Mouse (Mus musculus): ENCODE measurements at regions not wholly inside any gene's neighbourhood (a gene's known extent, or its start where the extent isn't known, plus 50 kb on each side); places are given as distances from the start of the nearest gene placed in this dataset.

- TF ChIP-seq CTCF (IDR thresholded peaks at IDR 0.05; ENCODE audit: extremely low read depth, insufficient read length, insufficient replicate concordance, low read depth, low read length) (no peak), POLR2A (IDR thresholded peaks at IDR 0.05; ENCODE audit: low read depth, low read length) (no peak)
Measured at GRCm38 (mm10) chr15:59201894-59202670, 313.0 kb downstream of the Gm49356 start.

Data from small intestine, adult 2 months (tissue).